Mouse (Mus musculus): ENCODE measurements around the gene Nprl2.

GRCm38 (mm10) chr9:107500708-107501286, 41.2 kb upstream of the Nprl2 start:
- TF ChIP-seq POLR2A (IDR thresholded peaks at IDR 0.05; ENCODE audit: extremely low read depth, insufficient read depth, low read length): no peak
- TF ChIP-seq CTCF (IDR thresholded peaks at IDR 0.05; ENCODE audit: extremely low read depth, insufficient read depth, low read length): no peak
